Mouse (Mus musculus) embryonic facial prominence, embryonic 12.5 days (tissue): ENCODE data around the gene Srrm4. TPM values are rescaled to one million over a fixed set of nuclear protein-coding genes. Genes with fewer than 3 reads are reported as not detected.

Source experiments
- ATAC-seq: fragments of 200-750 bp; cut with Nextera tagmentation; 2 replicates; pipeline ENCODE4 v1.8.0; 2017; ENCODE audit not compliant: insufficient number of reproducible peaks, insufficient read depth, low FRiP score, low TSS enrichment
- H3K27ac ChIP-seq: fragments of 300-500 bp; sonication (generic); 2 replicates; pipeline ENCODE4 v1.5.1; 2016; ENCODE audit warnings: mild to moderate bottlenecking
- H3K27me3 ChIP-seq: fragments of 300-500 bp; sonication (generic); 2 replicates; pipeline ENCODE4 v1.6.1; 2016; ENCODE audit warnings: mild to moderate bottlenecking, moderate library complexity
- H3K36me3 ChIP-seq: fragments of 300-500 bp; sonication (generic); 2 replicates; pipeline ENCODE4 v1.6.1; 2016; ENCODE audit warnings: mild to moderate bottlenecking
- H3K4me1 ChIP-seq: fragments of 300-500 bp; sonication (generic); 2 replicates; pipeline ENCODE4 v1.6.1; 2016
- H3K4me2 ChIP-seq: fragments of 300-500 bp; sonication (generic); replicated peaks from 2 replicates; pipeline ENCODE4 v1.6.1; 2016; ENCODE audit warnings: mild to moderate bottlenecking, moderate library complexity
- H3K4me3 ChIP-seq: fragments of 300-500 bp; sonication (generic); 2 replicates; pipeline ENCODE4 v1.5.1; 2016; ENCODE audit warnings: mild to moderate bottlenecking
- H3K9ac ChIP-seq: fragments of 300-500 bp; sonication (generic); 2 replicates; pipeline ENCODE4 v1.6.1; 2016; ENCODE audit warnings: mild to moderate bottlenecking, moderate library complexity
- H3K9me3 ChIP-seq: fragments of 300-500 bp; sonication (generic); 2 replicates; pipeline ENCODE4 v1.6.1; 2016; ENCODE audit warnings: mild to moderate bottlenecking, moderate library complexity
- WGBS: fragments of 180-500 bp; shearing (Covaris S2); methylation state at CpG from one replicate; pipeline ENCODE4 v1.1.7; 2016; 5-methylcytosine and 5-hydroxymethylcytosine counted together
- polyA plus RNA-seq: library from polyadenylated mRNA; unstranded; fragments of >200 nt; fragmentation: Nextera tagmentation; extraction: Ambion mirVana; gene quantifications from 2 replicates; pipeline ENCODE4 v1.2.1, GENCODE M21; 2016

The Srrm4 gene
- polyA plus RNA-seq, 1 experiment from 2014 or later, result 2.4 TPM

DNA sequence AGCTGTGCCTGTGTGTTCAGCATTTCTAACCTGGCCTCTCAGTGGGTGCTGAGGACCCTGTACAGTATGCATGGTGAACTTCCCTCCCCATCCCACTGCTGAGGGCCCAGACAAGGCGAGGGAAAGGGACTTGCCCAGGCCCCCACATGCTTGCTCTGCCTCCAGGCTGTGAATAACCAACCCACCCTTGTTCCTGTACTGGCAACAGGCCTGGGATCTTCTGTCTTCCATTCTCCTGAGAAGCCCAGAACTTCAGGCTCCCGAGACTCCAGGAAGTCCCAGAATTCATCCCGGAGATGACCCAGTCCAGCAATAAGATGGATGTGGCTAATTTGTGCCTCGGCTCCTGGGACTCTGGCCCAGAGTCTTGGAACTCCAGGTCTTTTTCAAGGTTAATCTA is 105.5 kb downstream of the Srrm4 start:
- Histone ChIP-seq H3K4me1 (peaks cover 10% of the 10 kb centered on the region), H3K9me3 (no peaks in the 10 kb centered on the region), H3K4me2 (no peak overlapping the region), H3K4me3 (no peak overlapping the region), H3K36me3 (no peaks in the 10 kb centered on the region), H3K27ac (no peak overlapping the region), H3K27me3 (no peaks in the 10 kb centered on the region), H3K9ac (no peak overlapping the region)
- WGBS, result 60% methylated on average over 4 of the region's 4 CpGs
- no peak for ATAC-seq

DNA sequence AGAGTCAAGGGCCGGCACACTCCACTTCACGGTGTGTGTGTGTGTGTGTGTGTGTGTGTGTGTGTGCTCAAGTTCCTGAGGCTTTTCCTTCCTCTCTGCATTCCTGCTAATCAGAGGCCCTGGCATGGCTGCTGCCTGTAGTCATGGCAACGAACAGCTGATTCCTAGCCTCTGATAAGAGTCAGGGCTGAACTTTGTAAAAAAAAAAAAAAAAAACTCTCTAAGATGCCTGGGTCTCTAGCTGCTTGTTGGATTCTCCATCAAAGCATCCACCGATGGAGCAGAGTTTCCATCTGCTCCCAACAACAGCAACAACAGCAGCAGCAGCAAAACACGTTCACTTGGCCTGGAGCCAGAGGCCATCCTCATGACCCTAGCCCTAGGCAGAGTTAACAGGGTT is 106.5 kb downstream of the Srrm4 start:
- WGBS, result 15% methylated on average over 5 of the region's 5 CpGs
- ATAC-seq, result peak; percentile 62; the same call in 1 of the 2 replicates
- no peak overlapping the region for H3K9ac ChIP-seq

DNA sequence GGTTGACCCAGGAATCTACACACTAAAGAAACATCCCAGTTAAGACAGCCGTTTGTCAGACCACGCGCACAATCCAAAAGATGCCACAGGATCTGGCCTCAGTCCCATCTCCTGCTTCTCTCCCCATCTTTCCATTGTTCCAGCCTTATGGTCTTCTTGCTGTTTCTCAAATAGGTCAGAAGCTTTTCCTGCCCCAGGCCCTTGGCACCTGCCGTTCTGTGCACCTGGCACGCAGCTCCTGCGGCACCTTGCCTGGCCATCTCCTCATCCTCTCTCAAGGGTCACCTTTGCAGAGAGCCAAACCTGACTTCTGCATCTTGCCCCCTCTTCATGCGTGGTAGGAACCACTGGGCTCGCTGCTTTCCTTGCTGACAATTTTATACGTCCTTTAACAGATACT is 107.4 kb downstream of the Srrm4 start:
- H3K36me3 ChIP-seq, result no peaks in the 10 kb centered on the region
- H3K27ac ChIP-seq, result no peak overlapping the region
- WGBS, result 91% methylated on average over 9 of the region's 9 CpGs
- H3K27me3 ChIP-seq, result no peaks in the 10 kb centered on the region
- H3K4me1 ChIP-seq, result peaks cover 10% of the 10 kb centered on the region
- H3K4me2 ChIP-seq, result no peak overlapping the region
- H3K4me3 ChIP-seq, result no peak overlapping the region
- ATAC-seq, result no peak
- no peak overlapping the region for H3K9ac ChIP-seq
- H3K9me3 ChIP-seq, result no peaks in the 10 kb centered on the region

More for the DNA sequence above, 106.5 kb downstream of the Srrm4 start:
- Histone ChIP-seq H3K27ac (no peak overlapping the region), H3K9me3 (no peaks in the 10 kb centered on the region), H3K36me3 (no peaks in the 10 kb centered on the region), H3K4me2 (no peak overlapping the region), H3K27me3 (no peaks in the 10 kb centered on the region), H3K4me3 (no peak overlapping the region), H3K4me1 (peaks cover 10% of the 10 kb centered on the region)

DNA sequence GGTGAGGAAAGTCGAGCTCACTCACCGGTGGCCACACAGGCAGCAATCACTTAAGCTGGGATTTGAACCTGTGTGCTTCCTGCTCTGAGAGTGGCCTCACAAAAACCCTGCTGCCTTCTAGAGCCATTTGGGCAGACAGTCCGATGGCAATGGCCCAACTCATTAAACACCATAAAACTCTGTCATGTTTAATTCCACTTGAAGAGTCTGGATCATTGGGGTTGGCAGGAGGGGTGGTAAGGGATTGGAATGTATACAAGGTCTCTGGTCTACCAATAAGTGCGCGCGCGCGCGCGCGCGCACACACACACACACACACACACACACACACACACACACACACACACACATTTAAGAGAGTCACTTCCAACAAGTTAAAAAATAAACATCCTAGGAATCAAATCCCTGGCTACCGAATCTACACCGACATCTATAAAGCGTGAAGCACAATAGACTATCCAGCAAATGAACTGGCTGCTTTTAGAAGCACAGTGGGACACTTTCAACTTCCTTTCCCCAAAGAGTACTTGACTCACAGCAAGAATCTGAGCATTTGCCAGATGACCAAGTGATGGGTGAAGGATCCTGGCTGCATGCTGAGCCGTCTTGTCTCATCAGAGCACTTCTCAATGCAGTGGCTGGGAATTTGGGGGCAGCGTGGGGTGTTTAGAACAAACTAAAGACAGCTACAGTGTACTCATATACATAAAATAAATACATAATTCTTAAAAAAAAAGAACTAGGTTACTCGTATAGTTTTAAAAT is 112.8 kb downstream of the Srrm4 start:
- 87% methylated on average over 18 of the region's 18 CpGs for WGBS
- no peaks in the 10 kb centered on the region for H3K4me1 ChIP-seq
- no peaks in the 10 kb centered on the region for H3K36me3 ChIP-seq
- no peak for ATAC-seq
- no peaks in the 10 kb centered on the region for H3K9me3 ChIP-seq
- no peak overlapping the region for H3K4me2 ChIP-seq
- no peak overlapping the region for H3K9ac ChIP-seq
- no peak overlapping the region for H3K4me3 ChIP-seq
- no peaks in the 10 kb centered on the region for H3K27me3 ChIP-seq
- H3K27ac ChIP-seq, result no peak overlapping the region

DNA sequence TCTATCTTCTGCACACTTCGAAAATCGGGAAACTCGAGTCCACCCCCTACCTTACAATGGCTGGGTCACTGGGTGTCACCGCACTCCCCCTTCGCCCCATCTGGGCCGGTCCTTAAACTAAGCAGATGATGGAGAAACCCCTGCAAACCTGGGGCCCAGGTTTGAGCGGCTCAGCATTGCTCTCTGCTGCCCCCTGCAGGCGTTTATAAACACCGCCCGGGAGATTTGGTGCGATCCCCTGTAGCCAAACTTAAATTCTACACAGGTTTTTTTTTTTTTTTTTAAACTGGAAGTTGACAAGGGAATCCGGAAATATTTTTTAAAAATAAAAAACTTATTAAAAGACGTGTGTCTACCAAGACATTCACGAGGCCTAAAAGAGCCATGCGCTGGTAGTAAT is 115.6 kb downstream of the Srrm4 start:
- Histone ChIP-seq H3K9ac (no peak overlapping the region), H3K27me3 (no peaks in the 10 kb centered on the region), H3K27ac (no peak overlapping the region), H3K4me2 (no peak overlapping the region), H3K4me3 (no peak overlapping the region), H3K36me3 (no peaks in the 10 kb centered on the region), H3K9me3 (no peaks in the 10 kb centered on the region), H3K4me1 (no peaks in the 10 kb centered on the region)
- no peak for ATAC-seq
- WGBS, result 11% methylated on average over 15 of the region's 15 CpGs

DNA sequence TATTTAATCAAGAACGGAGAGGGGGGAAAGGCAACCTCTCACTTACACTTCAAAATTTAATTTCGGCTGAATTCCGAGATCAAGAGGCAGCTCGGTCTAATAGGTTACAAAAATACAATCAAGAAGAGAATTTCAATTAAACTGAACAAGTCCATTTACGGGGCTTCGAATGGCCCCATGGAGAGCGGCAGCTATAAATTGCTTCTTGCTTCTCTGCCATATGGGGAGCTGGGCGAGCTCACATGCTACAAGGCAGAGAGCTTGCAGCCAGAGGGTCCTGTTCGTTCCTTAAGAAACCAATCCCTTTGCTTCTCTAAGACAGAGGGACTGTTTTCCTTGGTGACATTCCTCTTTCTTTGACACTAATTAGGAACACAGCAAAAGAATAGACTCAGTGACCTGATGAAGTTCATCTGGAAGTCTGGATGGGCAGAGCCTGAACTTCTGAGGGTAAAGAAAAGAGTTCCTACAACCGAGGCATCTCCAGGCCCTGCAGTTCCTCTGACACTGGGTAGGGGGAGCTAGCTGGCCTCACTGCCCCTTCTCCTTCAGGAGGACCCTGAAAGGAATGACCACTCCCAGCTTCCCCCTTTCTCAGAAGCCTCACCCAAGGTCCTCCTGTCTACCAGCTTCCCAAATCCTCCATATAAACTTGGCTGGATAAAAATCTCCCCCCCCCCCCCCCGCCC is 130.1 kb downstream of the Srrm4 start:
- no peaks in the 10 kb centered on the region for H3K36me3 ChIP-seq
- 0 out of 2 replicates have a peak, but pooled peaks cover 5% of the 10 kb centered on the region for H3K4me1 ChIP-seq
- H3K27me3 ChIP-seq, result no peaks in the 10 kb centered on the region
- H3K4me3 ChIP-seq, result no peak overlapping the region
- H3K4me2 ChIP-seq, result no peak overlapping the region
- no peak for ATAC-seq
- no peak overlapping the region for H3K9ac ChIP-seq
- 36% methylated on average over 11 of the region's 11 CpGs for WGBS
- peaks cover 5% of the 10 kb centered on the region; the same call in 1 of the 2 replicates for H3K9me3 ChIP-seq
- no peak overlapping the region for H3K27ac ChIP-seq

DNA sequence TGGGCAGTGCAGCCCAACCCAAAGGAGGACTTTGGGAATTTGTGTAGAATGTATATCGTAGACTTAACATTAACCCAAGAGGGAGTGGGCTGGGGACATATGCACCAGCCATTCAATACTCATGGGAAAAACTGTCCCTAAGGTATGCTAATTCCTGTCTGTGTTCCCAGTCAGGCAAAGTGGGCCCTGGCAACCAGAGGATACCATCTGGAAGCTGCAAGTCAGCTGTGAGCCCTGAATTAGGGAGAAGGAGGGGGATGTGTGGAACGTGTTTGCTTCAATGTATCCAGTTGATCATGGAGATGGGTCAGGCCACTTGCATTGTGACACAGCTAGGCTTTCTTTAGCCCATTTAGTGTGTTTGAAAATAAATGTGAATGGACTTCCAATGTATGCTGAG is 131.6 kb downstream of the Srrm4 start:
- H3K36me3 ChIP-seq, result no peaks in the 10 kb centered on the region
- no peaks in the 10 kb centered on the region for H3K9me3 ChIP-seq
- H3K27ac ChIP-seq, result no peak overlapping the region
- H3K4me1 ChIP-seq, result 0 out of 2 replicates have a peak, but pooled peaks cover 5% of the 10 kb centered on the region
- H3K9ac ChIP-seq, result no peak overlapping the region
- H3K27me3 ChIP-seq, result no peaks in the 10 kb centered on the region
- no peak for ATAC-seq
- H3K4me3 ChIP-seq, result no peak overlapping the region
- no peak overlapping the region for H3K4me2 ChIP-seq
- 68% methylated on average over 2 of the region's 2 CpGs for WGBS

DNA sequence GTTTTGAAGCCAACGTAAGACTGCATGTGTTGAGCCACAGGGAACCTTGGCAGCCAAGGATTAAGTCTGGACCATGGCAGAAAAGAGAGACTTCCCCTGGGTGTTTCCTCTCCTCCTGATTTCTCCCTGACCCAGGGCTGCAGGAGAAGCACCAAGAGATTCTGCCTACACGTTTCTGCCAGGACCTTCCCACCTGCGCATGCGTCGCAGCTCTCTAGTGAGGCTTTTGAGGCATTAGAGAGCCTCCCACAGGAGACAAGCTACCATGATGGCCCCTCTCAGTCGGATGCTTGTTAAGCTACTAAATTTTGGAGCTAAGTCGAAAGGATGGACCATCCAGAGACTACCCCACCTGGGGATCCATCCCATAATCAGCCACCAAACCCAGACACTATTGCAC is 133.8 kb downstream of the Srrm4 start:
- no peaks in the 10 kb centered on the region for H3K9me3 ChIP-seq
- no peak overlapping the region for H3K27ac ChIP-seq
- no peaks in the 10 kb centered on the region for H3K36me3 ChIP-seq
- H3K4me3 ChIP-seq, result no peak overlapping the region
- 79% methylated on average over 7 of the region's 7 CpGs for WGBS
- H3K4me1 ChIP-seq, result 0 out of 2 replicates have a peak, but pooled peaks cover 5% of the 10 kb centered on the region
- no peak for ATAC-seq
- no peak overlapping the region for H3K9ac ChIP-seq
- H3K27me3 ChIP-seq, result no peaks in the 10 kb centered on the region
- no peak overlapping the region for H3K4me2 ChIP-seq

DNA sequence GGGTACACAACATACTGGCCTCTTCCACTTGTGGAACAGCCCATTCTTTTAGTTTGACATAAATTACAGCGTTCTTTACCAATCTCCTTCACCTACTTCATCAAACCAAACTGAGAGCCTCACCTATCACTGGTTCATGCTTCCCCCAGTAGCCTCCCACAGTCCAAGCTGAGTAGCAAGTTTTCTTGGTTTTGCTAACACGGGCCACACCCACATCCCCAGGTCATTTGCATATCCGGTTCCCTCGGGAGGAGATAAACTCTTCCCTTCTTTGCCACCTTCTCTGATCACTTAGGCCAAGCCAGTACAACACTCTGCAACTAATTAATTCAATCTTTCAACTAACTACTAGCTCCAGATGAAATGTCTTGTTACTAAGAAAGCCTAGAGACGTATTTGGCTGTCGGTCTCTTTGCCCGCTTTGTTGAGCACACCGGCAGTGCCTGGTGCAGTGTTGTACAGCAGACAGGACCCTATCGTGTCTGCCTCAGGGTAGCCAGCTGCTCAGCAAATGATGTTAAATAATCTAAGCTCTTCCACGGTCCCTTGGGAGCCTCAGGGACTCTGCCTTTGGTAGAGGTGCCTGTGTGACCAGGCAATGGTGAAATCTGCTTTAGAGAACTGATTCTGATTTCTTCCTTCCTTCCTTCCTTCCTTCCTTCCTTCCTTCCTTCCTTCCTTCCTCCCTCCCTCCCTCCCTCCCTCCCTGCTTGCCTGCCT is 134.7 kb downstream of the Srrm4 start:
- 24% methylated on average over 10 of the region's 10 CpGs for WGBS
- H3K27me3 ChIP-seq, result no peaks in the 10 kb centered on the region
- ATAC-seq, result no peak
- H3K36me3 ChIP-seq, result no peaks in the 10 kb centered on the region
- no peak overlapping the region for H3K9ac ChIP-seq
- H3K4me1 ChIP-seq, result 0 out of 2 replicates have a peak, but pooled peaks cover 5% of the 10 kb centered on the region
- peak overlapping the region; percentile 5; the same call in 1 of the 2 replicates for H3K4me2 ChIP-seq
- H3K4me3 ChIP-seq, result no peak overlapping the region
- H3K9me3 ChIP-seq, result no peaks in the 10 kb centered on the region
- H3K27ac ChIP-seq, result no peak overlapping the region

DNA sequence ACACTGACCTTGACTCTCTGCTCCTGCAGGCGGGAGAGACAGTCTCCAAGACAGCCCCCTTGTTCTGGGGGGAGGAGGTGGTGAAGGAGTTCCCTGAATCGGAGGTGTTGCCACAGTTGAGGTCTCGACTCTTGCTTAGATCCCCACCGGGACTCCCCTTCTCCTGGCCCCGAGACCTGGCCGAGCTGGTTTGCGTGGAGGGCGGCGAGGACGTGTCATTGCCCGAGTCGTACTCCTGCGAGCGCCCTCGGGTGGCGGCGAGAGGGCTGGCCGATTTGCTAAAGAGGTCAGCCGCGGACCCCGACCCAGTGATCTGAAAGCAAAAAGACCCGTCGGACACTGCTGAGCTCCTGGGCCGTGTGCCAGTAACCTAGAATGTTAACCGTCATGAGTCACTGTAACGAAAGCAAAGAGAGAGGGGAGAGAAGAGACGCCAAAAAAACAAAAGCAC is 138.2 kb downstream of the Srrm4 start:
- WGBS, result 4% methylated on average over 27 of the region's 27 CpGs
- peaks cover 7% of the 10 kb centered on the region; the same call in 1 of the 2 replicates for H3K4me1 ChIP-seq
- no peak for ATAC-seq
- no peaks in the 10 kb centered on the region for H3K36me3 ChIP-seq
- H3K4me2 ChIP-seq, result peak overlapping the region; percentile 51
- H3K9me3 ChIP-seq, result no peaks in the 10 kb centered on the region
- H3K27me3 ChIP-seq, result 0 out of 2 replicates have a peak, but pooled peaks cover 7% of the 10 kb centered on the region
- peak overlapping the region; percentile 29 for H3K4me3 ChIP-seq
- H3K9ac ChIP-seq, result 0 out of 2 replicates have a peak overlapping the region, but pooled peaks have one; percentile 30
- H3K27ac ChIP-seq, result no peak overlapping the region

DNA sequence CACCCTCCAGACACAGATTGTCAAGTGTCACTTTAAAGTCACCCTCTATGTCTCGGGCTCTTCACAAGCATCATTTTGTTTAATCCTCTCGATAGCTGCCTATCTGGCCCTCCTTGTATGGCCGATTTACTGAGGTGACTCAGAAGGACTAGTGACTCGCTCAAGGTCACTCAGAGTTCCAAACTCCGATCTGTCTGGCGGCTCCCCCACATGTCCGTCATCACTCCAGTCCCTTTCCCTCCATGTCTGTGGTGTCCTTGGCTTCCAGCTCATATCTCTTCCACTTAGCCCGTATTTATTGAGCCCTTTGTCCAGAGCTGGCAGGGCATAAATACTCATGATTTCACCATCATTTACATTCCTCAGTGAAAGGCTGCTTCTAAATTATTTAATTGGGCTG is 140.7 kb downstream of the Srrm4 start:
- no peaks in the 10 kb centered on the region for H3K36me3 ChIP-seq
- H3K9ac ChIP-seq, result no peak overlapping the region
- H3K4me2 ChIP-seq, result no peak overlapping the region
- peaks cover 15% of the 10 kb centered on the region for H3K4me1 ChIP-seq
- no peak overlapping the region for H3K27ac ChIP-seq
- peaks cover 18% of the 10 kb centered on the region for H3K27me3 ChIP-seq
- ATAC-seq, result no peak
- no peaks in the 10 kb centered on the region for H3K9me3 ChIP-seq
- no peak overlapping the region for H3K4me3 ChIP-seq
- 86% methylated on average over 8 of the region's 8 CpGs for WGBS
